Mouse (Mus musculus) erythroblast, embryonic 14.5 days (primary cell): ENCODE measurements around the gene B3gnt6.

Source experiments
- GATA1 ChIP-seq: IDR thresholded peaks from 2 replicates; pipeline ENCODE4 v1.6.1; 2012; ENCODE audit warnings: low read length, inconsistent platforms, mixed read lengths
- TAL1 ChIP-seq: IDR thresholded peaks from 3 replicates; pipeline ENCODE4 v1.6.1; 2012; ENCODE audit warnings: low read length, inconsistent platforms, mixed read lengths

DNA sequence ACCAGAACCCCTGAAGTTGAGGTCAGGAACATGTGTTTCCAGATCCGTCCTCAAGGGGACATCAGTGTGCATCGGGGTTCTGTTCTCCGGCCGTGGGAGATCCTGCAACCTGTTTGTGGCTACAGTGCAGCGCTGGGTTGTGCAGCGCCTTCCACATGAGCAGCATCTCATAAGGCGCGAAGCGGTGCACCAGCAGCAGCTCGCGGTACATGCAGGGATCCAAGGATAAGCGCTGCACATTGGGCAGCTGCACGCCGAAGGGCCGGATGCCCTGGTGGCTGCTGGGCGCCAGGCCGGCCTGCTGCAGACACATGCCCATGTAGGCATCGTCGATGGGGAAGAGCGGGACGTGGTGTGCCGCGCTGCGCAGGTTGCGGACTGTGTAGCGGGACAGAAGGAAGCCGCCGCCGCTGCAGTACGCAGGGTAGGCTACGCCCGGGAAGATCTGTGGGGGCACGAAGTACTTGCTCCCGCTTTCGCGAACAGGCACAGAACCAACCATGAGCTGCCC lies 5.7 kb downstream of the B3gnt6 start:
- TF ChIP-seq GATA1, result no peak
- TF ChIP-seq TAL1, result no peak
